Mouse (Mus musculus): ENCODE results near the gene Mctp2. TPM values are rescaled to one million over a fixed set of nuclear protein-coding genes. Genes with fewer than 3 reads are reported as not detected.

Gene Mctp2
- polyA plus RNA-seq, 1 experiment from 2014 or later: 4.9 TPM

GRCm38 (mm10) chr7:72222532-72222931 lies 83.9 kb downstream of the Mctp2 start:
- peaks cover 11% of the 10 kb centered on the region for H3K4me1 ChIP-seq
- peak overlapping the region; percentile 73 for H3K27ac ChIP-seq
- H3K27me3 ChIP-seq: no peaks in the 10 kb centered on the region
- ATAC-seq (replicated peaks; ENCODE audit: low FRiP score): no peak
- H3K9ac ChIP-seq: no peak overlapping the region
- WGBS: 59% methylated on average over 8 of the region's 8 CpGs
- no peak overlapping the region for H3K4me3 ChIP-seq (replicated peaks)
- H3K36me3 ChIP-seq: no peaks in the 10 kb centered on the region
- H3K4me2 ChIP-seq: 0 out of 2 replicates have a peak overlapping the region, but pooled peaks have one; percentile 15
- no peaks in the 10 kb centered on the region for H3K9me3 ChIP-seq (replicated peaks)

- H3K9ac ChIP-seq: no peak overlapping the region
- 29% methylated on average over 7 of the region's 7 CpGs for WGBS
- no peak overlapping the region for H3K4me3 ChIP-seq (replicated peaks)
- H3K27me3 ChIP-seq: no peaks in the 10 kb centered on the region
- H3K9me3 ChIP-seq (replicated peaks): no peaks in the 10 kb centered on the region
- no peak for ATAC-seq (replicated peaks; ENCODE audit: low FRiP score)
- H3K4me1 ChIP-seq: peaks cover 26% of the 10 kb centered on the region
- H3K4me2 ChIP-seq: no peak overlapping the region
- H3K27ac ChIP-seq: peak overlapping the region; percentile 83; the same call in 1 of the 2 replicates
- H3K36me3 ChIP-seq: no peaks in the 10 kb centered on the region
Measured at GRCm38 (mm10) chr7:72218048-72218447, 88.4 kb downstream of the Mctp2 start.

DNA sequence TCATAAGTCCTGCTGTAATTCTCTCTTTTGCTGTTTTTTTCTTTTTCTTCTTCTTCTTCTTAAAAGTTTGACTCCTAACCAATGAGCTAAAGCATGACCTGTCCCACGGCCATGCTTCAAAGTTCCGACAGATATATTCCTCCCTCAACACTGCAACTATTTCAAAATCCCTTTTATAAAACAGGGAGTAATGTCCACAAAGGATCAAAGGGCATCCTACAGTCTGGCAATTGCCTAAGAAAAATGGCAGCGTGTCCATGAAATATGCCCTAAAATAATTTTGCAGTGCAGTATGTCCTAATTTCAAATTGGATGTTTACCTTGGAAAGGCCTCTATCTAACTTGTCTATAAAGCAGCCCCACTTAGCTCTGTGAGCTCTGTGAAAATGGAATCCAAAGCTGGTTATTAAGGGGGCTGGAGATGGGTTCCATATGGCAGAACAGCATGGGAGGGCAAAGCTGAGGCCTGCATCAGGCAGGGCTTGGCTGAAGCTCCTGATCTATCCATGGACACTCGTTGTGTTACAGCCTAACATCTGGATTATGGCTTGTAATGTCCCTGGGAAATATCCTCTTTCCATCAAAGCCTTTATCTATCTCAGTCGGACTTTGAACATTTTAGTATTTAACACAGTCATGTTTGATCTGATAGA lies 90.7 kb downstream of the Mctp2 start:
- no peaks in the 10 kb centered on the region for H3K9me3 ChIP-seq (replicated peaks)
- H3K9ac ChIP-seq: no peak overlapping the region
- ATAC-seq (replicated peaks; ENCODE audit: low FRiP score): peak; percentile 92
- peak overlapping the region; percentile 83 for H3K27ac ChIP-seq
- no peak overlapping the region for H3K4me3 ChIP-seq (replicated peaks)
- H3K27me3 ChIP-seq: no peaks in the 10 kb centered on the region
- WGBS: 45% methylated on average over 5 of the region's 5 CpGs
- H3K4me1 ChIP-seq: peaks cover 22% of the 10 kb centered on the region; the same call in 1 of the 2 replicates
- H3K36me3 ChIP-seq: no peaks in the 10 kb centered on the region
- no peak overlapping the region for H3K4me2 ChIP-seq

DNA sequence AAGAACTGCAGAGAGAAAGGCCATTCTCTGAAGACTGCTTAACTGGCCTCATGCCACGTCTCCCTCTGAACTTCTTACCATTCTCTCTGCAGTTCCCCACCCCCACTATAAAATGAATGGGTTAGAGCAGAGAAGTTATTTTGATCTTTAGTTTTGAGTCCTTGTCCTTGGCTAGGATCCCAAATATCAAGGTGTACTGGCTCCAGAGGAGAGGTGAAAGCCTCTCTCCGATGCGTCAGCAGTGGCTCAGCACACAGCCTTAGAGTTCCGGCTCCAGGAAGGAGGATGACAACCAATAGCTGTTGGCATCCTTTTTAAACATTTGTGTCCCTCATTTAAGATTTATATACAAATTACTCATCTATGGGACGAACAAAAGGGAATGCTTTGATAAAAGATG lies 96.2 kb downstream of the Mctp2 start:
- no peak for ATAC-seq (replicated peaks; ENCODE audit: low FRiP score)
- H3K4me2 ChIP-seq: no peak overlapping the region
- no peaks in the 10 kb centered on the region for H3K9me3 ChIP-seq (replicated peaks)
- H3K9ac ChIP-seq: no peak overlapping the region
- peak overlapping the region; percentile 41; the same call in 1 of the 2 replicates for H3K27ac ChIP-seq
- H3K4me1 ChIP-seq: peaks cover 9% of the 10 kb centered on the region; the same call in 1 of the 2 replicates
- no peaks in the 10 kb centered on the region for H3K27me3 ChIP-seq
- H3K36me3 ChIP-seq: no peaks in the 10 kb centered on the region
- H3K4me3 ChIP-seq (replicated peaks): no peak overlapping the region
- 75% methylated on average over 5 of the region's 5 CpGs for WGBS

- no peak overlapping the region for H3K4me3 ChIP-seq (replicated peaks)
- 78% methylated on average over 5 of the region's 5 CpGs for WGBS
- H3K4me2 ChIP-seq: no peak overlapping the region
- no peaks in the 10 kb centered on the region for H3K9me3 ChIP-seq (replicated peaks)
- no peaks in the 10 kb centered on the region for H3K36me3 ChIP-seq
- no peak overlapping the region for H3K9ac ChIP-seq
- no peaks in the 10 kb centered on the region for H3K27me3 ChIP-seq
- peaks cover 9% of the 10 kb centered on the region; the same call in 1 of the 2 replicates for H3K4me1 ChIP-seq
- H3K27ac ChIP-seq: no peak overlapping the region
- ATAC-seq (replicated peaks; ENCODE audit: low FRiP score): no peak
Measured at GRCm38 (mm10) chr7:72209296-72209695, 97.1 kb downstream of the Mctp2 start.

DNA sequence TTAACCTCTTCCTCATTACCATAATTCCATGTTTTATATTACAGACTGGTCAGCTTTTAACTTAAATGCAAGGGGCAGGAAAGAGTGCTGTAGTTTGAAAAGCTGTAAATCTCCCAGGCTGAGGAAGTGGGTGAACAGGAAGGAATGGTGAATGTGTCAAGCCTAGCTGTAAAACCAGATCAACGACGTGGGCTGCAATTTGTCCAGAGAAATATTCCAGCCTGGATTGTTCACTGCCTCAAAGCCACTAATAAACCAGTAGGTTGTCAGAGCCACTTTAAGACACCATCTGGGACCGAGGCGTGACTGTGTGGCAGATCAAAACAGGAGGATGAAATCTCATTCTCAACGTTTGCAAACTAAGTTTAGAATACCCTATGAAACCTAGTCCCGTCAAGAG lies 99.6 kb downstream of the Mctp2 start:
- peak; percentile 58 for ATAC-seq (replicated peaks; ENCODE audit: low FRiP score)
- peaks cover 13% of the 10 kb centered on the region; the same call in 1 of the 2 replicates for H3K4me1 ChIP-seq
- WGBS: 22% methylated on average over 6 of the region's 6 CpGs
- H3K4me2 ChIP-seq: no peak overlapping the region
- H3K27me3 ChIP-seq: no peaks in the 10 kb centered on the region
- no peaks in the 10 kb centered on the region for H3K9me3 ChIP-seq (replicated peaks)
- peak overlapping the region; percentile 79 for H3K27ac ChIP-seq
- no peak overlapping the region for H3K4me3 ChIP-seq (replicated peaks)
- no peak overlapping the region for H3K9ac ChIP-seq
- no peaks in the 10 kb centered on the region for H3K36me3 ChIP-seq

- H3K4me3 ChIP-seq (replicated peaks): no peak overlapping the region
- H3K4me2 ChIP-seq: no peak overlapping the region
- no peaks in the 10 kb centered on the region for H3K4me1 ChIP-seq
- WGBS: 85% methylated on average over 1 of the region's 1 CpGs
- ATAC-seq (replicated peaks; ENCODE audit: low FRiP score): no peak
- no peaks in the 10 kb centered on the region for H3K27me3 ChIP-seq
- H3K36me3 ChIP-seq: no peaks in the 10 kb centered on the region
- no peaks in the 10 kb centered on the region for H3K9me3 ChIP-seq (replicated peaks)
- H3K27ac ChIP-seq: no peak overlapping the region
- H3K9ac ChIP-seq: no peak overlapping the region
Measured at GRCm38 (mm10) chr7:72195709-72196108, 110.7 kb downstream of the Mctp2 start.

DNA sequence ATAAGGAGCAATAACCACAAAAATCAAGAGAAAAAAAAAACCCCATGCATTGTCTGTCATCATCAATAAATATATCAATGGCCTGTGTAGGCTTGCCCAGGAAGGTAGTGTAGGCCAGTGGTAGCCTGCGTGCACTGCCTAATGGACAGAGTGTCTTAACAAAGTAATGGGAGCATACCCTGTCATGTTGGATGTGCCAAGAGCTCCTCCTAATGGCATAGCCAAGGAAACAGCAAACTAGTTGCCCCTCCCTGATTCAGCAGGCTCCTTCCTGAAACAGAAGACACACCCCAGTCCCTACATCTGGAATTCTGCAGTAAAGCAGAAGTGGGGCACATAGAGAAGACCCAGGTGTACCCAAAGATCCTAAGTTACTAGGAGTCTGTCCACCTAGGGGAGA lies 113.1 kb downstream of the Mctp2 start:
- no peak for ATAC-seq (replicated peaks; ENCODE audit: low FRiP score)
- H3K27ac ChIP-seq: no peak overlapping the region
- no peak overlapping the region for H3K9ac ChIP-seq
- H3K4me1 ChIP-seq: no peaks in the 10 kb centered on the region
- H3K4me2 ChIP-seq: no peak overlapping the region
- no peaks in the 10 kb centered on the region for H3K36me3 ChIP-seq
- H3K9me3 ChIP-seq (replicated peaks): no peaks in the 10 kb centered on the region
- H3K4me3 ChIP-seq (replicated peaks): no peak overlapping the region
- H3K27me3 ChIP-seq: no peaks in the 10 kb centered on the region
- WGBS: 54% methylated on average over 1 of the region's 1 CpGs

DNA sequence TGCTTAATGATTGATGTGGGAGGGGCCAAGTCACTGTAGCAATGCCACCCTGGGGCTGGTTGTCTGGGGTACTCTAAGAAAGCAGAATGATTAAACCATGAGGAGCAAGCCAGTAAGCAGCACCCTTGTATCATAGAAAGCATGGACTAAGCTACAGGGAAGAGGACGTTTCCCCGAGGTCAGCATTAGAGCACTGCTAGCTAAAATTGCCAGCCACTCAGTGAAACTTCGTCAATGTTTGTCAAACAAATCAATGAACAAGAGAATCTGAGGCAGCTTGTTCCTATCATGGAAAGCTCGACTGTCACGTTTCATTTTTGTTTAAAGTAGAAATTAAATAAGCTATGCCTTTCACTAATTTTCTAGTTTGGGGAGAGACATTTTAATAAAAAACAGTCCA lies 124.8 kb downstream of the Mctp2 start:
- no peak overlapping the region for H3K4me3 ChIP-seq (replicated peaks)
- no peaks in the 10 kb centered on the region for H3K27me3 ChIP-seq
- H3K9ac ChIP-seq: no peak overlapping the region
- H3K4me1 ChIP-seq: no peaks in the 10 kb centered on the region
- no peak overlapping the region for H3K4me2 ChIP-seq
- 89% methylated on average over 5 of the region's 5 CpGs for WGBS
- H3K9me3 ChIP-seq (replicated peaks): no peaks in the 10 kb centered on the region
- H3K27ac ChIP-seq: no peak overlapping the region
- no peaks in the 10 kb centered on the region for H3K36me3 ChIP-seq
- no peak for ATAC-seq (replicated peaks; ENCODE audit: low FRiP score)

DNA sequence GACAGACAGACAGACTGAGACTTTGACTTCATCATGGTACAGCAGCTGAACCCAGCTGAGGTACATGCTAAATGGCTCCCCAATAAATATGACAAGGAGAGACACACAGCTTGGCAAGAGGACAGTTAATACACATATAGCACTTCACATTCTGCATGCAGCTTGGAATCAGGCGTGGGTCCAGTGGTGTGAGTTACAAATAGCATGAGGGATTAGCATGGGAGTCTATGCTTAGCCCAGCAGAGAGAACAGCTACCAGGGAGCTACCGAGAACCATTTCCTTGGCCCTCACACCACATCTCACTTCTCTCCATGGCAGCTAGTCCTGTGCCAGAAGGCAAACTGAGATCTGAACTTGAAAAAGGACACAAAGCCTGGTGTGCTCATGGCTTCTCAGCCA lies 137.1 kb downstream of the Mctp2 start:
- H3K9me3 ChIP-seq (replicated peaks): no peaks in the 10 kb centered on the region
- ATAC-seq (replicated peaks; ENCODE audit: low FRiP score): no peak
- H3K4me2 ChIP-seq: no peak overlapping the region
- no peaks in the 10 kb centered on the region for H3K27me3 ChIP-seq
- WGBS: 69% methylated on average over 2 of the region's 2 CpGs
- no peak overlapping the region for H3K4me3 ChIP-seq (replicated peaks)
- H3K9ac ChIP-seq: no peak overlapping the region
- no peaks in the 10 kb centered on the region for H3K36me3 ChIP-seq
- H3K27ac ChIP-seq: no peak overlapping the region
- no peaks in the 10 kb centered on the region for H3K4me1 ChIP-seq

- 0 out of 2 replicates have a peak overlapping the region, but pooled peaks have one; percentile 4 for H3K27ac ChIP-seq
- no peaks in the 10 kb centered on the region for H3K4me1 ChIP-seq
- no peak overlapping the region for H3K4me3 ChIP-seq (replicated peaks)
- no peak for ATAC-seq (replicated peaks; ENCODE audit: low FRiP score)
- H3K4me2 ChIP-seq: no peak overlapping the region
- no peaks in the 10 kb centered on the region for H3K27me3 ChIP-seq
- H3K9me3 ChIP-seq (replicated peaks): no peaks in the 10 kb centered on the region
- no peaks in the 10 kb centered on the region for H3K36me3 ChIP-seq
- 60% methylated on average over 13 of the region's 13 CpGs for WGBS
- no peak overlapping the region for H3K9ac ChIP-seq
Measured at GRCm38 (mm10) chr7:72165726-72166701, 140.4 kb downstream of the Mctp2 start.

DNA sequence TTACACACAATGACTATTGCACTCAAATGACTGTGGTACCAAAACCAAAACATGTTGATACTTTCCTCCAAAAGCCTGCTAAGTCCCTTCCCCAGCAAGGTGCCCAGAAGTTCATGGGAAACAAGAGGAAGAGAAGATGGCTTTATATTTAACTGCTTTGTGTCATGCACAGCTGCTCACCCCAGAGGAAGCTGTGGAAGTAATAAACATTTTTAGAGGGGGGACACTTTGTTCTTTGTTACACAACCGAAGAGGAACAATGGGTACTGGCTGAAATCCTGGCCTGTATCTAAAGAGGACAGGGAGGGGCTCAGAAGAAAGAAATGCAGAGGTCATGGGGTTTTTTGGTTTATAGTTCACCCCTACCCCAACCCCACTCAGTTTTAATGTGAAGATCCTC lies 144.2 kb downstream of the Mctp2 start:
- H3K9me3 ChIP-seq (replicated peaks): no peaks in the 10 kb centered on the region
- 10% methylated on average over 1 of the region's 1 CpGs for WGBS
- no peak overlapping the region for H3K4me3 ChIP-seq (replicated peaks)
- H3K36me3 ChIP-seq: no peaks in the 10 kb centered on the region
- no peak overlapping the region for H3K4me2 ChIP-seq
- H3K9ac ChIP-seq: no peak overlapping the region
- peaks cover 6% of the 10 kb centered on the region for H3K4me1 ChIP-seq
- H3K27me3 ChIP-seq: no peaks in the 10 kb centered on the region
- ATAC-seq (replicated peaks; ENCODE audit: low FRiP score): no peak
- H3K27ac ChIP-seq: no peak overlapping the region

All from kidney, embryonic 15.5 days (tissue).